Mouse (Mus musculus) Patski (cell line): ENCODE data around the gene Csrnp3. TPM values are rescaled to one million over a fixed set of nuclear protein-coding genes. Genes with fewer than 3 reads are reported as not detected.

Experiments used
- ATAC-seq: fragments of 100-300 bp; one replicate; pipeline ENCODE4 v1.8.0; 2021
- CTCF ChIA-PET: fragments of 350-600 bp; sonication (Branson Sonifier 250); formaldehyde crosslinking; loops from one replicate; lab custom pipeline; 2022; ENCODE audit warnings: inconsistent platforms; lab: Charles Lee
- POLR2A ChIA-PET: fragments of 350-600 bp; sonication (Branson Sonifier 250); formaldehyde crosslinking; loops from one replicate; lab custom pipeline; 2022; ENCODE audit warnings: antibody characterized with exemption, inconsistent platforms; lab: Charles Lee
- DNase-seq: peaks from one replicate; pipeline ENCODE4 v3.0.0-alpha.2; 2011; ENCODE audit warnings: low read depth, low spot score
- H3K27me3 ChIP-seq: fragments of 371-371 bp; one replicate; pipeline ENCODE4 v1.5.1; 2021
- CTCF ChIP-seq: fragments of 100-300 bp; IDR thresholded peaks from one replicate; pipeline ENCODE4 v1.5.1; 2021
- in situ Hi-C: fragments of 300-500 bp; cut with MboI; formaldehyde crosslinking; loops from 3 replicates; pipeline ENCODE4 v1.11.1; 2018; ENCODE audit warnings: low pct_unique_long_range_greater_than_20kb, mixed read lengths
- polyA plus RNA-seq: library from polyadenylated mRNA; unstranded; gene quantifications from one replicate; pipeline ENCODE4 v1.2.3, GENCODE M21; 2021

Gene Csrnp3
- polyA plus RNA-seq, 1 experiment from 2014 or later: not detected

GRCm38 (mm10) chr2:65981965-65982364 lies 136.4 kb downstream of the Csrnp3 start:
- in situ Hi-C loops: no loop called here
- no peak for ATAC-seq
- CTCF ChIA-PET: no interaction called here
- peaks cover 9% of the 10 kb centered on the region for H3K27me3 ChIP-seq
- POLR2A ChIA-PET: no interaction called here
- TF ChIP-seq CTCF: no peak
- no peak for DNase-seq

GRCm38 (mm10) chr2:65985706-65986105 lies 140.1 kb downstream of the Csrnp3 start:
- ChIA-PET POLR2A (no interaction called here), CTCF (no interaction called here)
- ATAC-seq (no peak), DNase-seq (no peak)
- in situ Hi-C loops: no loop called here
- TF ChIP-seq CTCF: no peak
- peaks cover 5% of the 10 kb centered on the region for H3K27me3 ChIP-seq

GRCm38 (mm10) chr2:65987069-65987468 lies 141.5 kb downstream of the Csrnp3 start:
- in situ Hi-C loops: no loop called here
- no peak for TF ChIP-seq CTCF
- H3K27me3 ChIP-seq: peaks cover 5% of the 10 kb centered on the region
- ATAC-seq (no peak), DNase-seq (no peak)
- POLR2A ChIA-PET: no interaction called here
- CTCF ChIA-PET: no interaction called here

- ATAC-seq (no peak), DNase-seq (no peak)
- ChIA-PET CTCF (no interaction called here), POLR2A (no interaction called here)
- H3K27me3 ChIP-seq: peaks cover 2% of the 10 kb centered on the region
- TF ChIP-seq CTCF: no peak
- in situ Hi-C loops: no loop called here
Measured at GRCm38 (mm10) chr2:65987588-65987987, 142.0 kb downstream of the Csrnp3 start.

GRCm38 (mm10) chr2:65988788-65989187 lies 143.2 kb downstream of the Csrnp3 start:
- no peaks in the 10 kb centered on the region for H3K27me3 ChIP-seq
- TF ChIP-seq CTCF: no peak
- ChIA-PET POLR2A (no interaction called here), CTCF (interaction anchor here (0.7 kb wide), 1 partner anchor 10 kb away, joined by 3 read pairs; no protein-coding TSS in a partner anchor)
- no peak for ATAC-seq
- in situ Hi-C loops: no loop called here
- DNase-seq: no peak

- peak; percentile 20 for TF ChIP-seq CTCF
- no peaks in the 10 kb centered on the region for H3K27me3 ChIP-seq
- in situ Hi-C loops: no loop called here
- ChIA-PET CTCF (no interaction called here), POLR2A (no interaction called here)
- DNase-seq: no peak
- ATAC-seq: no peak
Measured at GRCm38 (mm10) chr2:65990108-65990507, 144.5 kb downstream of the Csrnp3 start.

- ChIA-PET POLR2A (no interaction called here), CTCF (no interaction called here)
- in situ Hi-C loops: no loop called here
- DNase-seq (no peak), ATAC-seq (no peak)
- no peak for TF ChIP-seq CTCF
- H3K27me3 ChIP-seq: no peaks in the 10 kb centered on the region
Measured at GRCm38 (mm10) chr2:65990754-65991153, 145.2 kb downstream of the Csrnp3 start.

- ChIA-PET CTCF (no interaction called here), POLR2A (no interaction called here)
- H3K27me3 ChIP-seq: no peaks in the 10 kb centered on the region
- ATAC-seq (no peak), DNase-seq (no peak)
- in situ Hi-C loops: no loop called here
- TF ChIP-seq CTCF: no peak
Measured at GRCm38 (mm10) chr2:65993371-65993770, 147.8 kb downstream of the Csrnp3 start.

- TF ChIP-seq CTCF: no peak
- no peaks in the 10 kb centered on the region for H3K27me3 ChIP-seq
- ChIA-PET POLR2A (no interaction called here), CTCF (no interaction called here)
- DNase-seq (no peak), ATAC-seq (no peak)
- in situ Hi-C loops: no loop called here
Measured at GRCm38 (mm10) chr2:65994886-65995468, 149.4 kb downstream of the Csrnp3 start.

GRCm38 (mm10) chr2:65998747-65999146 lies 153.2 kb downstream of the Csrnp3 start:
- in situ Hi-C loops: no loop called here
- no peak for TF ChIP-seq CTCF
- POLR2A ChIA-PET: no interaction called here
- DNase-seq (no peak), ATAC-seq (no peak)
- CTCF ChIA-PET: no interaction called here
- no peaks in the 10 kb centered on the region for H3K27me3 ChIP-seq

GRCm38 (mm10) chr2:66008995-66009654 lies 163.6 kb downstream of the Csrnp3 start:
- peaks cover 5% of the 10 kb centered on the region for H3K27me3 ChIP-seq
- no peak for ATAC-seq
- TF ChIP-seq CTCF: no peak
- CTCF ChIA-PET: interaction anchor here (1.1 kb wide), 1 partner anchor 10 kb away, joined by 3 read pairs; no protein-coding TSS in a partner anchor
- in situ Hi-C loops: no loop called here
- POLR2A ChIA-PET: no interaction called here
- no peak for DNase-seq
